Mouse (Mus musculus) limb, embryonic 12.5 days (tissue): ENCODE results near the gene Kpnb1. TPM values are rescaled to one million over a fixed set of nuclear protein-coding genes. Genes with fewer than 3 reads are reported as not detected.
A peak's percentile ranks its signal among the peaks of the same experiment; 100 is the strongest.
"Not testable (repeated sequence)": the region's sequence is repeated elsewhere in the genome, so short reads cannot be mapped to it uniquely, and the experiment has no call there.

Source experiments
- ATAC-seq: fragments of 200-750 bp; cut with Nextera tagmentation; 2 replicates; pipeline ENCODE4 v1.8.0; 2017; ENCODE audit warnings: low read depth, moderate TSS enrichment; ENCODE audit not compliant: insufficient number of reproducible peaks, insufficient read depth, low FRiP score, low TSS enrichment
- H3K27ac ChIP-seq: fragments of 300-500 bp; sonication (generic); 2 replicates; pipeline ENCODE4 v1.5.1; 2016; ENCODE audit warnings: mild to moderate bottlenecking, moderate library complexity
- H3K27me3 ChIP-seq: fragments of 300-500 bp; sonication (generic); 2 replicates; pipeline ENCODE4 v1.6.1; 2016; ENCODE audit warnings: mild to moderate bottlenecking, moderate library complexity
- H3K36me3 ChIP-seq: fragments of 300-500 bp; sonication (generic); 2 replicates; pipeline ENCODE4 v1.6.1; 2016; ENCODE audit warnings: mild to moderate bottlenecking, moderate library complexity
- H3K4me1 ChIP-seq: fragments of 300-500 bp; sonication (generic); replicated peaks from 2 replicates; pipeline ENCODE4 v1.6.1; 2016
- H3K4me2 ChIP-seq: fragments of 300-500 bp; sonication (generic); 2 replicates; pipeline ENCODE4 v1.6.1; 2016; ENCODE audit warnings: mild to moderate bottlenecking, moderate library complexity
- H3K4me3 ChIP-seq: fragments of 300-500 bp; sonication (generic); replicated peaks from 2 replicates; pipeline ENCODE4 v1.5.1; 2016; ENCODE audit warnings: mild to moderate bottlenecking
- H3K9ac ChIP-seq: fragments of 300-500 bp; sonication (generic); replicated peaks from 2 replicates; pipeline ENCODE4 v1.6.1; 2016; ENCODE audit warnings: mild to moderate bottlenecking, moderate library complexity
- H3K9me3 ChIP-seq: fragments of 300-500 bp; sonication (generic); 2 replicates; pipeline ENCODE4 v1.6.1; 2016; ENCODE audit warnings: mild to moderate bottlenecking, moderate library complexity
- WGBS: fragments of 180-500 bp; shearing (Covaris S2); methylation state at CpG from one replicate; pipeline ENCODE4 v1.1.7; 2016; 5-methylcytosine and 5-hydroxymethylcytosine counted together
- polyA plus RNA-seq: library from polyadenylated mRNA; unstranded; fragments of >200 nt; fragmentation: Nextera tagmentation; extraction: Ambion mirVana; gene quantifications from 2 replicates; pipeline ENCODE4 v1.2.1, GENCODE M21; 2016

Gene Kpnb1
- polyA plus RNA-seq, 1 experiment from 2014 or later = 62.7 TPM

GRCm38 (mm10) chr11:97199519-97199918, 11.8 kb upstream of the Kpnb1 start:
- WGBS = 85% methylated on average over 6 of the region's 6 CpGs

GRCm38 (mm10) chr11:97198601-97199000, 10.9 kb upstream of the Kpnb1 start:
- Histone ChIP-seq H3K27me3 (no peaks in the 10 kb centered on the region), H3K9me3 (no peaks in the 10 kb centered on the region)
- WGBS = 26% methylated on average over 5 of the region's 5 CpGs

More at GRCm38 (mm10) chr11:97199519-97199918, 11.8 kb upstream of the Kpnb1 start:
- Histone ChIP-seq H3K27me3 (no peaks in the 10 kb centered on the region), H3K4me1 (no peaks in the 10 kb centered on the region), H3K4me3 (no peak overlapping the region), H3K9me3 (no peaks in the 10 kb centered on the region), H3K27ac (no peak overlapping the region), H3K9ac (no peak overlapping the region), H3K4me2 (no peak overlapping the region), H3K36me3 (no peaks in the 10 kb centered on the region)
- ATAC-seq = no peak

GRCm38 (mm10) chr11:97197021-97197420, 9.3 kb upstream of the Kpnb1 start:
- H3K4me2 ChIP-seq = no peak overlapping the region
- no peaks in the 10 kb centered on the region for H3K27me3 ChIP-seq
- no peak overlapping the region for H3K27ac ChIP-seq
- WGBS = 79% methylated on average over 8 of the region's 8 CpGs
- no peaks in the 10 kb centered on the region for H3K9me3 ChIP-seq
- no peak for ATAC-seq
- H3K36me3 ChIP-seq = peaks cover 4% of the 10 kb centered on the region; the same call in 1 of the 2 replicates
- no peak overlapping the region for H3K9ac ChIP-seq
- H3K4me3 ChIP-seq = no peak overlapping the region
- H3K4me1 ChIP-seq = no peaks in the 10 kb centered on the region

More at GRCm38 (mm10) chr11:97198601-97199000, 10.9 kb upstream of the Kpnb1 start:
- Histone ChIP-seq H3K36me3 (peaks cover 4% of the 10 kb centered on the region; the same call in 1 of the 2 replicates), H3K27ac (no peak overlapping the region), H3K4me2 (no peak overlapping the region), H3K4me3 (no peak overlapping the region), H3K9ac (no peak overlapping the region), H3K4me1 (no peaks in the 10 kb centered on the region)
- ATAC-seq = no peak

- Histone ChIP-seq H3K27me3 (no peaks in the 10 kb centered on the region), H3K9ac (no peak overlapping the region), H3K4me3 (no peak overlapping the region), H3K36me3 (peaks cover 4% of the 10 kb centered on the region; the same call in 1 of the 2 replicates), H3K4me1 (no peaks in the 10 kb centered on the region), H3K27ac (no peak overlapping the region), H3K9me3 (no peaks in the 10 kb centered on the region), H3K4me2 (no peak overlapping the region)
- WGBS = 76% methylated on average over 12 of the region's 12 CpGs
- ATAC-seq = no peak
Observed at GRCm38 (mm10) chr11:97196541-97196940, 8.9 kb upstream of the Kpnb1 start.

- H3K9me3 ChIP-seq = no peaks in the 10 kb centered on the region
- peaks cover 8% of the 10 kb centered on the region for H3K4me1 ChIP-seq
- no peak overlapping the region for H3K27ac ChIP-seq
- no peak overlapping the region for H3K9ac ChIP-seq
- H3K4me3 ChIP-seq = no peak overlapping the region
- no peaks in the 10 kb centered on the region for H3K27me3 ChIP-seq
- H3K36me3 ChIP-seq = peaks cover 4% of the 10 kb centered on the region
- H3K4me2 ChIP-seq = no peak overlapping the region
- no peak for ATAC-seq
Observed at GRCm38 (mm10) chr11:97192621-97192951, 4.9 kb upstream of the Kpnb1 start.

GRCm38 (mm10) chr11:97191915-97192620, 4.4 kb upstream of the Kpnb1 start:
- Histone ChIP-seq H3K4me3 (no peak overlapping the region), H3K27ac (no peak overlapping the region), H3K27me3 (no peaks in the 10 kb centered on the region), H3K4me1 (peaks cover 8% of the 10 kb centered on the region), H3K4me2 (no peak overlapping the region), H3K9ac (no peak overlapping the region), H3K36me3 (peaks cover 4% of the 10 kb centered on the region), H3K9me3 (no peaks in the 10 kb centered on the region)
- no peak for ATAC-seq
- 77% methylated on average over 6 of the region's 6 CpGs for WGBS

- no peak overlapping the region for H3K4me2 ChIP-seq
- H3K4me1 ChIP-seq = peaks cover 14% of the 10 kb centered on the region
- peaks cover 9% of the 10 kb centered on the region for H3K36me3 ChIP-seq
- no peak for ATAC-seq
- no peak overlapping the region for H3K4me3 ChIP-seq
- H3K27me3 ChIP-seq = no peaks in the 10 kb centered on the region
- no peak overlapping the region for H3K27ac ChIP-seq
- H3K9ac ChIP-seq = no peak overlapping the region
- WGBS = 91% methylated on average over 6 of the region's 6 CpGs
- H3K9me3 ChIP-seq = no peaks in the 10 kb centered on the region
Observed at GRCm38 (mm10) chr11:97190992-97191391, 3.3 kb upstream of the Kpnb1 start.

GRCm38 (mm10) chr11:97189645-97190044, 2.0 kb upstream of the Kpnb1 start:
- ATAC-seq, H3K9me3 ChIP-seq: not testable (repeated sequence)
- 88% methylated on average over 6 of the region's 6 CpGs for WGBS

GRCm38 (mm10) chr11:97189231-97189630, 1.6 kb upstream of the Kpnb1 start:
- H3K4me3 ChIP-seq = peak overlapping the region; percentile 89
- H3K4me1 ChIP-seq = peaks cover 30% of the 10 kb centered on the region
- H3K27ac ChIP-seq = peak overlapping the region; percentile 96
- no peak for ATAC-seq
- H3K9ac ChIP-seq = no peak overlapping the region
- WGBS = 36% methylated on average over 3 of the region's 3 CpGs
- peak overlapping the region; percentile 78 for H3K4me2 ChIP-seq
- H3K36me3 ChIP-seq = peaks cover 25% of the 10 kb centered on the region
- no peaks in the 10 kb centered on the region for H3K9me3 ChIP-seq
- no peaks in the 10 kb centered on the region for H3K27me3 ChIP-seq

More at GRCm38 (mm10) chr11:97189645-97190044, 2.0 kb upstream of the Kpnb1 start:
- Histone ChIP-seq H3K4me2 (peak overlapping the region; percentile 78; the same call in 1 of the 2 replicates), H3K36me3 (peaks cover 21% of the 10 kb centered on the region), H3K4me1 (peaks cover 26% of the 10 kb centered on the region)
- H3K4me3 ChIP-seq, H3K9ac ChIP-seq, H3K27me3 ChIP-seq, H3K27ac ChIP-seq: not testable (repeated sequence)

- peak overlapping the region; percentile 70 for H3K9ac ChIP-seq
- H3K4me2 ChIP-seq = peak overlapping the region; percentile 78
- peaks cover 28% of the 10 kb centered on the region for H3K36me3 ChIP-seq
- H3K4me3 ChIP-seq = peak overlapping the region; percentile 89
- no peak for ATAC-seq
- peaks cover 30% of the 10 kb centered on the region for H3K4me1 ChIP-seq
- H3K27ac ChIP-seq = peak overlapping the region; percentile 96
- 0% methylated on average over 15 of the region's 15 CpGs for WGBS
- H3K27me3 ChIP-seq = no peaks in the 10 kb centered on the region
- no peaks in the 10 kb centered on the region for H3K9me3 ChIP-seq
Observed at GRCm38 (mm10) chr11:97188643-97188955, 918 bp upstream of the Kpnb1 start.

- Histone ChIP-seq H3K4me2 (peak overlapping the region; percentile 77), H3K36me3 (peaks cover 42% of the 10 kb centered on the region)
- WGBS = under 1% methylated on average over 70 of the region's 74 CpGs
Observed at GRCm38 (mm10) chr11:97186947-97187763, 526 bp downstream of the Kpnb1 start.

More at GRCm38 (mm10) chr11:97186947-97187763, 526 bp downstream of the Kpnb1 start:
- peak; percentile 53 for ATAC-seq
- Histone ChIP-seq H3K9me3 (no peaks in the 10 kb centered on the region), H3K27me3 (no peaks in the 10 kb centered on the region), H3K9ac (peak overlapping the region; percentile 93), H3K4me1 (peaks cover 30% of the 10 kb centered on the region), H3K27ac (peak overlapping the region; percentile 98), H3K4me3 (peak overlapping the region; percentile 89)
